Mouse (Mus musculus) midbrain, embryonic 13.5 days (tissue): ENCODE results near the gene Tfrc. TPM values are rescaled to one million over a fixed set of nuclear protein-coding genes. Genes with fewer than 3 reads are reported as not detected.
"Not testable (repeated sequence)": the region's sequence is repeated elsewhere in the genome, so short reads cannot be mapped to it uniquely, and the experiment has no call there.

Source experiments
- ATAC-seq: fragments of 200-750 bp; cut with Nextera tagmentation; 2 replicates; pipeline ENCODE4 v1.8.0; 2017; ENCODE audit warnings: mild to moderate bottlenecking, moderate TSS enrichment, moderate library complexity
- H3K27ac ChIP-seq: fragments of 300-500 bp; sonication (generic); 2 replicates; pipeline ENCODE4 v1.5.1; 2015; ENCODE audit warnings: inconsistent platforms, mild to moderate bottlenecking, moderate library complexity
- H3K27me3 ChIP-seq: fragments of 300-500 bp; sonication (generic); 2 replicates; pipeline ENCODE4 v1.6.1; 2015; ENCODE audit warnings: mild to moderate bottlenecking, inconsistent platforms
- H3K36me3 ChIP-seq: fragments of 300-500 bp; sonication (generic); 2 replicates; pipeline ENCODE4 v1.6.1; 2015; ENCODE audit warnings: mild to moderate bottlenecking, inconsistent platforms
- H3K4me1 ChIP-seq: fragments of 300-500 bp; sonication (generic); replicated peaks from 2 replicates; pipeline ENCODE4 v1.6.1; 2015; ENCODE audit warnings: inconsistent platforms
- H3K4me2 ChIP-seq: fragments of 300-500 bp; sonication (generic); replicated peaks from 2 replicates; pipeline ENCODE4 v1.6.1; 2015; ENCODE audit warnings: moderate library complexity, mild to moderate bottlenecking, inconsistent platforms
- H3K4me3 ChIP-seq: fragments of 300-500 bp; sonication (generic); replicated peaks from 2 replicates; pipeline ENCODE4 v1.5.1; 2015; ENCODE audit warnings: mild to moderate bottlenecking, inconsistent platforms
- H3K9ac ChIP-seq: fragments of 300-500 bp; sonication (generic); replicated peaks from 2 replicates; pipeline ENCODE4 v1.6.1; 2015; ENCODE audit warnings: mild to moderate bottlenecking, inconsistent platforms
- H3K9me3 ChIP-seq: fragments of 300-500 bp; sonication (generic); 2 replicates; pipeline ENCODE4 v1.6.1; 2016; ENCODE audit warnings: mild to moderate bottlenecking, inconsistent platforms
- WGBS: fragments of 180-500 bp; shearing (Covaris S2); methylation state at CpG from one replicate; pipeline ENCODE4 v1.1.7; 2015; 5-methylcytosine and 5-hydroxymethylcytosine counted together
- polyA plus RNA-seq: library from polyadenylated mRNA; unstranded; fragments of >200 nt; fragmentation: Nextera tagmentation; extraction: Ambion mirVana; gene quantifications from 2 replicates; pipeline ENCODE4 v1.2.1, GENCODE M21; 2015

Gene Tfrc
- polyA plus RNA-seq, 1 experiment from 2014 or later = 35.8 TPM

DNA sequence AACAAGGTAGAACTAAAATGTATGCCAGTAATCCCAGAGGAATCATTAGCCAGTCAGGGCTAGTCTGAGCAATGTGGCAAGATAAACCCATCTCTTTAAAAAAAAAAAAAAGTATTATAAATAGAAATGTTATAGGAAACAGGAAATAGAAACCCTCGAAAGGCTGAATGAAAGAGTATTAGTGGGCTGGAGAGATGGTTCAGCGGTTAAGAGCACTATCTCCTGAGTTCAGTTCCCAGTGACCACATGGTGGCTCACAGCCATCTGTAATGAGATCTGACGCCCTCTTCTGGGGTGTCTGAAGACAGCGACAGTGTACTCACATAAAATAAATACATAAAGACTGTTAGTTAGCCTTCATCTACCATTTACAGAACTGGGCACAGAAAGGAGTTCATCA, 5.3 kb downstream of the Tfrc start:
- no peaks in the 10 kb centered on the region for H3K27me3 ChIP-seq
- no peak overlapping the region for H3K4me2 ChIP-seq
- WGBS = 65% methylated on average over 4 of the region's 4 CpGs
- H3K36me3 ChIP-seq = peaks cover 27% of the 10 kb centered on the region
- no peak overlapping the region for H3K4me3 ChIP-seq
- H3K4me1 ChIP-seq = peaks cover 18% of the 10 kb centered on the region
- no peak overlapping the region for H3K9ac ChIP-seq
- no peak overlapping the region for H3K27ac ChIP-seq
- no peaks in the 10 kb centered on the region for H3K9me3 ChIP-seq
- ATAC-seq = no peak

DNA sequence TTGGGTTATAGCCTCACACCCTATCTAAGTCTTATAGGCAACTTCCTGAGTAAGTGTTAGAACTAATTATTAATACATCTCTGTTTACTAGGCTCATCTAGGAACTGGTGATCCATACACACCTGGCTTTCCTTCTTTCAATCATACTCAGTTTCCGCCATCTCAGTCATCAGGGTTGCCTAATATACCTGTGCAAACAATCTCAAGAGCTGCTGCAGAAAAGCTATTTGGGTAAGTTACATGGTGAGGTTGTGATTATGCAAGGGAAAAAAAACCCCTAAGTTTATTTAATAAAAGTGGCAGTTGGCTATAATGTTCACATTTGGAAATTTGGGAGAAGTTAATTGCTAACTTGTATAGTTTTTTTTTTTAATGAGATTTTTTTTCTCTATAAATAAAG, 10.2 kb downstream of the Tfrc start:
- no peak for ATAC-seq
- H3K36me3 ChIP-seq = peaks cover 67% of the 10 kb centered on the region
- WGBS = 93% methylated on average over 1 of the region's 1 CpGs

GRCm38 (mm10) chr16:32628140-32628539, 19.4 kb downstream of the Tfrc start:
- Histone ChIP-seq H3K36me3 (peaks cover 76% of the 10 kb centered on the region), H3K27ac (no peak overlapping the region), H3K4me2 (no peak overlapping the region), H3K4me1 (no peaks in the 10 kb centered on the region), H3K9ac (no peak overlapping the region), H3K4me3 (no peak overlapping the region), H3K9me3 (no peaks in the 10 kb centered on the region), H3K27me3 (no peaks in the 10 kb centered on the region)
- 96% methylated on average over 8 of the region's 8 CpGs for WGBS
- no peak for ATAC-seq

More for the DNA sequence above, 10.2 kb downstream of the Tfrc start:
- Histone ChIP-seq H3K27me3 (no peaks in the 10 kb centered on the region), H3K4me3 (no peak overlapping the region), H3K9ac (no peak overlapping the region), H3K4me2 (no peak overlapping the region), H3K4me1 (no peaks in the 10 kb centered on the region), H3K27ac (no peak overlapping the region), H3K9me3 (no peaks in the 10 kb centered on the region)

DNA sequence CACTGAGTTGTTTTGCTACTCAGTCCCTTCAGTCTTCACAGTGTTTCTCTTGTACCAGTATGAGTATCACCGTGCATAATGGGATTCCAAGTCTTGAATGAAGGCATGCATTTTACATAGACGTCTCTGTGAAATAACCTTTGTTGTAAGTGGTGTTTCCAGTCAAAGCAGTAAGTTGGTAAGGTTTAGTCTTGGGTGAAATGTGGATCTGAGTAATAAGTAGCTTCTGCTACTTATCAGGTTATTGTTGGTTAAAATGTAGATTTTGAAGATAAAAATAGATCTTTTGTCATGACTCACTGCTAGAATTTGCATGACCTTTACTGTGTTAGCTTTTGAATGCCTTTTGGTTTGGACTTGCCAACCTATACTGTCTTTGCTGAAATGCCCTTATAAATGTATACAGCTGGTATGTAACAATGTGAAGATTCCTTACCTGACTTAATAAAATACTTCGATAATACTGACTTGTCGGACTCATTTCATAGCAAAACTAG, 23.7 kb downstream of the Tfrc start:
- Histone ChIP-seq H3K4me3 (no peak overlapping the region), H3K4me2 (no peak overlapping the region), H3K36me3 (peaks cover 41% of the 10 kb centered on the region), H3K9ac (no peak overlapping the region), H3K4me1 (no peaks in the 10 kb centered on the region), H3K9me3 (peaks cover 3% of the 10 kb centered on the region; the same call in 1 of the 2 replicates), H3K27ac (no peak overlapping the region), H3K27me3 (no peaks in the 10 kb centered on the region)
- no peak for ATAC-seq
- WGBS = 73% methylated on average over 4 of the region's 4 CpGs

DNA sequence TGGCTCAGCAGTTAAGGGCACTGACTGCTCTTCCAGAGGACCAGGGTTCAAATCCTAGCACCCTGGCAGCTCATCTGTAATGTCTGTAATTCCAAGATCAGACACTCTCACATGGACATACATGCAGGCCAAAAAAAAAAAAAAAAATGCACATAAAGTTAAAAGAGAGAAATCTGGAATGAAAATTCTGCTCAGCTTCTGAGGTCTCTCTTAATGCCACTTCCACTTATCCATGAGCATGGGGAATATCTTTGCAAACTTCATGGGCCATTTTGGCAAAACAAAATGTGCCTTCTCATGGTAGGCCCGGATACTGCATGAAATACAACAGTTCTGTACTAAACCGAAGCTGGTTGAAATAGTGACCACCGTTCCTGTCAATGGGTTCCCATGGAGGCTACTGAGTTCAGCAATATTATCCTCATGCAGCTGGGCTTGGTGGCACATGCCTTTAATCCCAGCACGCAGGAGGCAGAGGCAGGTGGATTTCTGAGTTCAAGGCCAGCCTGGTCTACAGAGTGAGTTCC, 24.8 kb downstream of the Tfrc start:
- WGBS = 94% methylated on average over 4 of the region's 4 CpGs

DNA sequence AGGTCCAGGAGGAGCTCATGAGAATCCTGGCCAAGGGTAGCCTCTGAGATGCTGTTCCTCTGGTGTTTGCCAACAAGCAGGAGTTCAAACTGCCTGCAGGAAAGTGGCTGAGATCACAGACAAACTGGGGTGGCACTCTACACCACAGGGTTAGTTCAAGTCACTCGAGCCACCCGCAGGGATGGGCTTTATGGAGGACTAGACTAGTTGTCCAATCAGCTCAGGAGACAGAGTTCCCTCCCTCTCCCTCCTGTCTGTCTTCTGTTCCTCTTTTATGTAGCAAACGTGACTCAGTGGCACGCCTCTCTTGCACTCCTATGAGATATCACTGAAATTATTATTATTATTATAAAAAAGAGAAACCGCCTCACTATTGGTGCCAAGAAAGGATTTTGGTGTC, 25.5 kb downstream of the Tfrc start:
- Histone ChIP-seq H3K4me1 (peaks cover 4% of the 10 kb centered on the region), H3K9ac (no peak overlapping the region), H3K4me2 (no peak overlapping the region), H3K36me3 (peaks cover 26% of the 10 kb centered on the region), H3K27ac (no peak overlapping the region), H3K4me3 (no peak overlapping the region), H3K27me3 (no peaks in the 10 kb centered on the region), H3K9me3 (peaks cover 3% of the 10 kb centered on the region; the same call in 1 of the 2 replicates)
- WGBS = 82% methylated on average over 5 of the region's 5 CpGs
- ATAC-seq = no peak

More for the DNA sequence above, 24.8 kb downstream of the Tfrc start:
- no peak for ATAC-seq
- Histone ChIP-seq H3K27me3 (no peaks in the 10 kb centered on the region), H3K27ac (no peak overlapping the region), H3K36me3 (peaks cover 32% of the 10 kb centered on the region), H3K9me3 (peaks cover 3% of the 10 kb centered on the region; the same call in 1 of the 2 replicates), H3K4me3 (no peak overlapping the region), H3K9ac (no peak overlapping the region), H3K4me1 (peaks cover under 1% of the 10 kb centered on the region), H3K4me2 (no peak overlapping the region)

DNA sequence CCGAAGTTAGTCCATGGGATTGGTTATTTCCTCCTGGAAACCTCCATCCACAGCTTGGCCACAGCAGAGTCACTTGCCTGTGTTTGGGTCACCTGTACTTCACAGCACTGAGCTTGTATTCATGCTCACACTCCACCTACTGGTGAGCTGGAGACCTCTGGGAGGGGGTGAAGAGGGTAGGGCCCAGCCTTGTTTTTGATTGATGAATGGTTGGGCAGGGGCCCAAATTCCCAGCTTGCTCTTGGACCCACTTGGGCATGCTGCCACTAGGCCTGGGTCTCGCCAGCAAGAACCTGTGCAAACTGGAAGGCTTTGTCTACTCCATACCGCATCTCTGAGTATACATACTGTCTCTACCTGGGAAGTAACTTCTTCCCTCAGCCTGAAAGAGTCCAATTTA, 26.6 kb downstream of the Tfrc start:
- WGBS = 71% methylated on average over 3 of the region's 3 CpGs
- no peaks in the 10 kb centered on the region for H3K27me3 ChIP-seq
- ATAC-seq = no peak
- H3K36me3 ChIP-seq = peaks cover 15% of the 10 kb centered on the region
- peaks cover 3% of the 10 kb centered on the region; the same call in 1 of the 2 replicates for H3K9me3 ChIP-seq
- H3K4me2 ChIP-seq = no peak overlapping the region
- peaks cover 4% of the 10 kb centered on the region for H3K4me1 ChIP-seq
- no peak overlapping the region for H3K4me3 ChIP-seq
- H3K27ac ChIP-seq = no peak overlapping the region
- no peak overlapping the region for H3K9ac ChIP-seq

DNA sequence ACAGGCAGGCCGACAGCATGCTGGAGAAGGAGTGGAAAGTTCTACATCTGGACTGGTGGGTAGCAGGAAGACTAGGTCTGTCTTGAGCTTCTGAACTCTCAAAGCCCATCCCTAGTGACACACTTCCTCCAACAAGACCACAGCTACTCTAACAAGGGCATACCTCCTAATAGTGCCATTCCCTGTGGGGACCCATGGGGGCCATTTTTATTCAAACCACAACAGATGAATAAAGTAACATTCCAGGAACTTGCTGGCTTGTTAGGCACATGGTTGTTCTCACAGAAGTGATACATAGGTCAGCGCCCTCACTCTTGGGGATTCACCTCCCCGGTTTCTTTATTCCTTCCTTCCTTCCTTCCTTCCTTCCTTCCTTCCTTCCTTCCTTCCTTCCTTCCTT, 27.6 kb downstream of the Tfrc start:
- Histone ChIP-seq H3K9ac (no peak overlapping the region), H3K4me1 (peaks cover 4% of the 10 kb centered on the region), H3K27me3 (no peaks in the 10 kb centered on the region), H3K27ac (no peak overlapping the region), H3K4me2 (no peak overlapping the region), H3K9me3 (peaks cover 3% of the 10 kb centered on the region; the same call in 1 of the 2 replicates), H3K36me3 (peaks cover 8% of the 10 kb centered on the region), H3K4me3 (no peak overlapping the region)
- 84% methylated on average over 3 of the region's 3 CpGs for WGBS
- ATAC-seq = no peak

DNA sequence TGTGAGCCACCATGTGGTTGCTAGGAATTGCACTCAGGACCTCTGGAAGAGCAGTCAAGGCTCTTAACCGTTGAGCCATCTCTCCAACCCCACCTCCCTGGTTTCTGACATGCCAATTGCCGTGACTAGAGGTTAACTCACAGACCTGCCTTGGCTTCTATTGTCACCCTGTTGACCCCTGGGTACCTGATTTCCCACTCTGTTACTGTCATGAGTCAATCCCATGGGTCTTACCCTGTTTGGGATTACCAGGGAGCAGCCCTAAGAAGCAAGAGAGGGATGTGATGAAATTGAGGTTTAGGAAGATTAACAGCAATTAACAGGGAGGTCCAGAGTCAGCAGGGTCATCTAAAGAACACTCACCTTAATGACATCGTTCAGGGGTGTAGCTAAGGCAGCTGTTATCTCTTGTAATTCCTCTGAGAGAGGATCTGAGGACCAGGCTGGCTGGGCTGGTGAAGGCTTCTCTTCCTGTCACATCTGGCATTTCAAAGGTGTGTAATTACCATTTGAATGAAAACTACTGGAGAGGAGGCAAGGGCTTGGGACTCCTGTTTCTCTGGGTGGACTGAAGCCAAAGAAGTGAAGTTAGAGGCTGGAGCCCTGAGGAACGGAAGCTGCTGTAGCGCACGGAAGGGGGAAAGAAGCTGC, 28.3 kb downstream of the Tfrc start:
- H3K27me3 ChIP-seq = no peaks in the 10 kb centered on the region
- H3K9ac ChIP-seq = no peak overlapping the region
- no peak overlapping the region for H3K27ac ChIP-seq
- ATAC-seq = no peak
- peaks cover 4% of the 10 kb centered on the region for H3K4me1 ChIP-seq
- peaks cover 3% of the 10 kb centered on the region for H3K36me3 ChIP-seq
- peaks cover 3% of the 10 kb centered on the region; the same call in 1 of the 2 replicates for H3K9me3 ChIP-seq
- 50% methylated on average over 6 of the region's 6 CpGs for WGBS
- H3K4me3 ChIP-seq = no peak overlapping the region
- no peak overlapping the region for H3K4me2 ChIP-seq

GRCm38 (mm10) chr16:32638476-32638875, 29.8 kb downstream of the Tfrc start:
- Histone ChIP-seq H3K4me2 (no peak overlapping the region), H3K27ac (no peak overlapping the region), H3K27me3 (no peaks in the 10 kb centered on the region), H3K9me3 (peaks cover 3% of the 10 kb centered on the region; the same call in 1 of the 2 replicates), H3K4me1 (peaks cover 12% of the 10 kb centered on the region), H3K9ac (no peak overlapping the region), H3K4me3 (no peak overlapping the region), H3K36me3 (no peaks in the 10 kb centered on the region)
- 10% methylated on average over 8 of the region's 8 CpGs for WGBS
- peak; percentile 79 for ATAC-seq

GRCm38 (mm10) chr16:32640096-32640495, 31.4 kb downstream of the Tfrc start:
- Histone ChIP-seq H3K9ac (no peak overlapping the region), H3K4me1 (peaks cover 20% of the 10 kb centered on the region), H3K27ac (no peak overlapping the region), H3K4me2 (no peak overlapping the region), H3K4me3 (no peak overlapping the region), H3K36me3 (no peaks in the 10 kb centered on the region), H3K27me3 (no peaks in the 10 kb centered on the region), H3K9me3 (no peaks in the 10 kb centered on the region)
- 82% methylated on average over 5 of the region's 5 CpGs for WGBS
- ATAC-seq = no peak

DNA sequence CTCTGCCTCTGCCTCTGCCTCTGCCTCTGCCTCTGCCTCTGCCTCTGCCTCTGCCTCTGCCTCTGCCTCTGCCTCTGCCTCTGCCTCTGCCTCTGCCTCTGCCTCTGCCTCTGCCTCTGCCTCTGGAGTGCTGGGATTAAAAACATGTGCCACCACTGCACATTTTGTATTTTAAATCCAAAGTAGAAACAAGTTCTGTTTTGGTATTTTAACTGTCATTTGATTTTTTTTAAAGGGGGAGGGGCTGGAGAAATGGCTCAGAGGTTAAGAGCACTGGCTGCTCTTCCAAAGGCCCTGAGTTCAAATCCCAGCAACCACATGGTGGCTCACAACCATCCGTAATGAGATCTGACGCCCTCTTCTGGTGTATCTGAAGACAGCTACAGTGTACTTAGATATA, 32.0 kb downstream of the Tfrc start:
- H3K9me3 ChIP-seq, H3K4me3 ChIP-seq, H3K36me3 ChIP-seq, H3K27me3 ChIP-seq, H3K4me2 ChIP-seq, H3K27ac ChIP-seq, ATAC-seq, H3K9ac ChIP-seq: not testable (repeated sequence)
- peaks cover 26% of the 10 kb centered on the region for H3K4me1 ChIP-seq
- 66% methylated on average over 2 of the region's 2 CpGs for WGBS
